Comparison of ENCODE assay signal across 8 mouse cellular contexts in genomic region chr10:61476440-61477165, GRCm38 (mm10). TPM values are rescaled to one million over a fixed set of nuclear protein-coding genes. Genes with fewer than 3 reads are reported as not detected.
A peak's percentile ranks its signal among the peaks of the same experiment; 100 is the strongest.
DNase-seq lines count a peak whose midpoint lies in the region; ATAC-seq and TF ChIP-seq lines count a peak whose summit lies in the region.

No protein-coding gene starts in this region.

- H3K36me3 ChIP-seq in heart, adult 2 months (ENCODE audit: control insufficient read depth, insufficient read depth, low read length) = no peaks in the 10 kb centered on the region; the same call in 1 of the 2 replicates
- no peaks in the 10 kb centered on the region for H3K36me3 ChIP-seq in limb, embryonic 13.5 days
- no peaks in the 10 kb centered on the region for H3K36me3 ChIP-seq in splenic B cell, adult 2 months (ENCODE audit: control insufficient read depth, insufficient read depth, low read length, poor library complexity, severe bottlenecking)

- no peak for TF ChIP-seq CTCF in bone marrow macrophage, adult 2 months (IDR thresholded peaks at IDR 0.05; ENCODE audit: low read depth, low read length)
- TF ChIP-seq CTCF in heart, adult 2 months (IDR thresholded peaks at IDR 0.05) = no peak

- ATAC-seq in limb, embryonic 13.5 days (ENCODE audit: low FRiP score, low read depth) = no peak; the same call in 1 of the 2 replicates

- no peaks in the 10 kb centered on the region for H3K27me3 ChIP-seq in heart, adult 2 months (ENCODE audit: control insufficient read depth, insufficient read depth, low read length)
- H3K27me3 ChIP-seq in limb, embryonic 13.5 days = no peaks in the 10 kb centered on the region
- no peaks in the 10 kb centered on the region for H3K27me3 ChIP-seq in splenic B cell, adult 2 months (ENCODE audit: control insufficient read depth, insufficient read depth, low read length, poor library complexity, severe bottlenecking)

- no peak for TF ChIP-seq POLR2A in bone marrow macrophage, adult 2 months (IDR thresholded peaks at IDR 0.05; ENCODE audit: borderline replicate concordance, low read depth, low read length)
- TF ChIP-seq POLR2A in heart, adult 2 months (IDR thresholded peaks at IDR 0.05; ENCODE audit: insufficient read depth, low read depth, low read length) = no peak

- H3K9ac ChIP-seq in heart, adult 2 months (ENCODE audit: low read depth, low read length) = peak overlapping the region; percentile 91
- H3K9ac ChIP-seq in limb, embryonic 13.5 days = peak overlapping the region; percentile 78

- TF ChIP-seq EP300 in heart, adult 2 months (IDR thresholded peaks at IDR 0.05; ENCODE audit: insufficient read depth, low read depth, low read length) = no peak

- DNase-seq in embryo, embryonic 11 days = peak; percentile 35
- no peak for DNase-seq in embryo, embryonic 9.5 days (ENCODE audit: extremely low spot score)
- peak; percentile 54 to 61 for DNase-seq in heart, adult 2 months
- peak; percentile 18 for DNase-seq in splenic B cell, adult 2 months (ENCODE audit: low read depth, low spot score)
- DNase-seq in left cerebral cortex, postnatal 36 days (ENCODE audit: low spot score in 2 of 2) = no peak
- no peak for DNase-seq in layer of hippocampus, postnatal 25 days (ENCODE audit: extremely low spot score in 1 of 2, low spot score in 1 of 2)

- H3K4me2 ChIP-seq in limb, embryonic 13.5 days (replicated peaks) = peak overlapping the region; percentile 90

- H3K4me3 ChIP-seq in bone marrow macrophage, adult 2 months (ENCODE audit: insufficient read depth, low read length) = peak overlapping the region; percentile 86
- peak overlapping the region; percentile 60 for H3K4me3 ChIP-seq in heart, adult 2 months
- peak overlapping the region; percentile 85 for H3K4me3 ChIP-seq in limb, embryonic 13.5 days

- H3K9me3 ChIP-seq in limb, embryonic 13.5 days = no peaks in the 10 kb centered on the region

- peaks cover 31% of the 10 kb centered on the region for H3K4me1 ChIP-seq in bone marrow macrophage, adult 2 months (ENCODE audit: control insufficient read depth, insufficient read depth, low read length)
- H3K4me1 ChIP-seq in heart, adult 2 months (ENCODE audit: control insufficient read depth, insufficient read depth, low read length) = peaks cover 5% of the 10 kb centered on the region
- H3K4me1 ChIP-seq in limb, embryonic 13.5 days = peaks cover 20% of the 10 kb centered on the region; the same call in 1 of the 2 replicates

- 9% methylated on average over 15 of the region's 15 CpGs for WGBS in heart, adult 2 months
- WGBS in limb, embryonic 13.5 days = 4% methylated on average over 15 of the region's 15 CpGs

- no peaks in the 10 kb centered on the region for H3K79me2 ChIP-seq in heart, adult 2 months (replicated peaks; ENCODE audit: control insufficient read depth, insufficient read depth, low read length)

- intact Hi-C loops in heart, adult 2 months (cut with DNase I) = loop anchor here (5.0 kb wide), 1 partner anchor 171 kb away; the partner anchor contains the start of gene Ppa1
- intact Hi-C loops in left cerebral cortex, postnatal 36 days (cut with DNase I) = loop anchor here (5.0 kb wide), 1 partner anchor 171 kb away; the partner anchor contains the start of gene Ppa1

- peak overlapping the region; percentile 72 for H3K27ac ChIP-seq in bone marrow macrophage, adult 2 months (ENCODE audit: insufficient read depth, low read depth, low read length)
- peak overlapping the region; percentile 87 for H3K27ac ChIP-seq in heart, adult 2 months
- H3K27ac ChIP-seq in limb, embryonic 13.5 days = no peak overlapping the region

RNA-seq across cellular contexts. Expression of gene Lrrc20, which starts 1.0 kb away (rescaled TPM):
- polyA plus RNA-seq in bone marrow macrophage, adult 2 months (2012; ENCODE audit: insufficient read depth, insufficient read length, missing spikeins) = 12.6 and 13.9 TPM in 2 replicates
- total RNA-seq in heart, adult 2 months (2021) = 10 to 100 TPM; 29.9 to 32.0 TPM
- polyA plus RNA-seq in heart, adult 2 months (2012; rRNA removed) = 38.9 and 55.5 TPM in 2 replicates
- polyA plus RNA-seq in limb, embryonic 13.5 days (2015; fragmentation: Nextera tagmentation; extraction: Ambion mirVana) = 11.5 and 11.7 TPM in 2 replicates
- total RNA-seq in left cerebral cortex, postnatal 36 days (2021) = 10 to 100 TPM; 17.8 to 21.8 TPM
- total RNA-seq in layer of hippocampus, postnatal 25 days (2021) = 10 to 100 TPM; 19.8 to 22.9 TPM

RNA-seq across cellular contexts. Expression of gene Eif4ebp2, which starts 24.1 kb away (rescaled TPM):
- 91.9 and 105 TPM in 2 replicates for polyA plus RNA-seq in bone marrow macrophage, adult 2 months (2012; ENCODE audit: insufficient read depth, insufficient read length, missing spikeins)
- total RNA-seq in heart, adult 2 months (2021) = 10 to 100 TPM; 70.9 to 71.3 TPM
- polyA plus RNA-seq in heart, adult 2 months (2012; rRNA removed) = 53.3 and 71.9 TPM in 2 replicates
- polyA plus RNA-seq in limb, embryonic 13.5 days (2015; fragmentation: Nextera tagmentation; extraction: Ambion mirVana) = 70.6 and 72.2 TPM in 2 replicates
- 10 to 100 TPM; 43.1 to 49.0 TPM for total RNA-seq in left cerebral cortex, postnatal 36 days (2021)
- 10 to 100 TPM; 49.2 to 51.1 TPM for total RNA-seq in layer of hippocampus, postnatal 25 days (2021)

RNA-seq across cellular contexts. Expression of gene Nodal, which starts 58.8 kb away (rescaled TPM):
- not detected in 2 replicates for polyA plus RNA-seq in bone marrow macrophage, adult 2 months (2012; ENCODE audit: insufficient read depth, insufficient read length, missing spikeins)
- under 1 TPM in 1 of 2 experiments, not detected in 1; 0.10 TPM for total RNA-seq in heart, adult 2 months (2021)
- 0.04 and 0.38 TPM in 2 replicates for polyA plus RNA-seq in heart, adult 2 months (2012; rRNA removed)
- polyA plus RNA-seq in limb, embryonic 13.5 days (2015; fragmentation: Nextera tagmentation; extraction: Ambion mirVana) = 0.19 and 0.20 TPM in 2 replicates
- total RNA-seq in left cerebral cortex, postnatal 36 days (2021) = under 1 TPM; 0.32 to 0.35 TPM
- total RNA-seq in layer of hippocampus, postnatal 25 days (2021) = under 1 TPM; 0.25 to 0.28 TPM

Comparison
In these comparisons a context has a peak if more than half of its experiments do, and no peak if none do; other contexts are left out.
1. DNase-seq: peak in embryo, embryonic 11 days (single experiment), heart, adult 2 months (2 of 2) and splenic B cell, adult 2 months (single experiment); none in embryo, embryonic 9.5 days (single experiment), left cerebral cortex, postnatal 36 days (0 of 2) and layer of hippocampus, postnatal 25 days (0 of 2).
2. Peak in every context shown above with its lines, with median percentiles within 50 percentile points of each other: H3K4me3 ChIP-seq.